Mouse (Mus musculus) embryonic stem cell, embryonic (primary cell): Measurements from ENCODE around the gene Ddx23.

Experiments used
- CTCF ChIA-PET, 4 experiments: fragments of 300-600 bp in 2 of 4; fragments of 350-600 bp in 2 of 4; sonication (Branson Sonifier 250); formaldehyde crosslinking; loops; one replicate each; lab custom pipeline; 2022; ENCODE audit warnings: inconsistent platforms in 2 of 4; lab: Charles Lee
- POLR2A ChIA-PET, 4 experiments: fragments of 300-600 bp in 2 of 4; fragments of 350-600 bp in 2 of 4; sonication (Branson Sonifier 250); formaldehyde crosslinking; loops; one replicate each; lab custom pipeline; 2022; ENCODE audit warnings: antibody characterized with exemption in 4 of 4, inconsistent platforms in 1 of 4; lab: Charles Lee

The Ddx23 gene

DNA sequence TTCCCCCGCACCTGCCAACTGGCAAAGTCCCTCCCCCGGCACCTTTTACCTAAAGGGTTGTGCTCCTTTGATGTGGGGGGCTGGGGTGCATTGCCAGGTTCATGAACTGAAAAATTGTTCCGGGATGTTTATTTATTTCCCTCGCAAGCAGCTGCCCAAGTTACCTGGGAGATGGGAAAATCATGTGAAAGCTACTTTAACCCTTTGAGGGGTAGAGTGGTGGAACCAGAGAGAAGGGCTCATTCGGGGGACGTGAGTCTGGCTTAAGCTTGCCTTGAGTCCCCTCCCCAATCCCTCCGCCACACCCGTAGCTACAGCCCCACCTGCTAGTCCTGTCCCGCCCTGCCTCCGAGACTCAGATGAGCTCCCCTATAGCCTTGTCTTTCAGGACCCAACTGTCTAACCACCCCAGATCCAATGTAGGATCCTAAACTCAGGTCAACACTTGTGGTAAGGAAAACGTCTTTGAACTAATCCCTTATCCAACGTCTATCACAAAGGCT lies 52.5 kb downstream of the Ddx23 start:
- POLR2A ChIA-PET = interaction anchor here in 2 of 4 experiments (0.9 to 2.3 kb wide), 9 partner anchors 9 to 153 kb away, joined by 3 to 9 read pairs (median 3); partner anchors contain the start of genes Arf3 (in 1 of the 2), Cacnb3 (in 1 of the 2) and Ddx23 (in 1 of the 2)
- CTCF ChIA-PET = interaction anchor here (0.5 to 2.7 kb wide), 11 partner anchors 21 to 790 kb away, joined by 3 to 11 read pairs (median 4); partner anchors contain the start of gene Arf3 (in 1 of the 4)

GRCm38 (mm10) chr15:98609331-98610130 lies 53.2 kb downstream of the Ddx23 start, which contains the start of gene Adcy6:
TSS of gene Adcy6 (minus strand) at chr15:98610076.
- CTCF ChIA-PET = interaction anchor here (0.5 to 2.7 kb wide), 12 partner anchors 22 to 789 kb away, joined by 3 to 8 read pairs (median 4); partner anchors contain the start of gene Arf3 (in 1 of the 4)

DNA sequence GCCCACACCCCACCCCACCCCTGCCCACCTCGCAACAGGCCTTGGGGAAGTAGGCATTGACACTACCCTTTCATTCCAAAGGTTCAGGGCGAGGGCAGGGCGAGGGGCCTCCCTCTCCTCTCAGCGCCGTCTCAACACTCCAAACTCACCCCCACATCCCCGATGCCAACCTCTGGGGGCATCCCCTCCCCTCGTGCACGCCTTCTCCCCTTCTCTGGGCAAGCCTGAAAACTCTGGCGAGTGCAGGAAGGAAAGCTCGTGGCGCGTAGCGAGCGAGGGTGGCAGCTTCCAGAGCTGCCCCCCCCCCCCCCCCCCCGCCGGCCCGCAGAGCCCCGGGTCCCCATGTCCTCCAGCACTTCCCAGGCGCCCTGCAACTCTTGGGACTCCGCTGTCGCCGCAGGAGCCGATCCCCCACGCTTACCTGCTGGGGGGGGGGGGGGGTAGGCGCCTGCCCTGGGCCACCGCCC lies 53.9 kb downstream of the Ddx23 start:
- POLR2A ChIA-PET = interaction anchor here in 1 of 4 experiments (0.6 to 1.9 kb wide), 4 partner anchors 12 to 535 kb away, joined by 3 to 9 read pairs (median 4); no protein-coding TSS in a partner anchor

More at GRCm38 (mm10) chr15:98609331-98610130, 53.2 kb downstream of the Ddx23 start, which contains the start of gene Adcy6:
- POLR2A ChIA-PET = interaction anchor here in 3 of 4 experiments (0.6 to 2.3 kb wide), 10 partner anchors 8 to 535 kb away, joined by 3 to 9 read pairs (median 4); partner anchors contain the start of genes Cacnb3 (in 1 of the 3) and Ddx23 (in 1 of the 3)

GRCm38 (mm10) chr15:98608058-98608783 lies 54.5 kb downstream of the Ddx23 start:
- POLR2A ChIA-PET = interaction anchor here in 1 of 4 experiments (1.9 kb wide), 1 partner anchor 20 kb away, joined by 4 read pairs; no protein-coding TSS in a partner anchor

More for the DNA sequence above, 53.9 kb downstream of the Ddx23 start:
- CTCF ChIA-PET = interaction anchor here in 2 of 4 experiments (0.7 to 2.7 kb wide), 4 partner anchors 23 to 1305 kb away, joined by 3 to 8 read pairs (median 7); no protein-coding TSS in a partner anchor

GRCm38 (mm10) chr15:98607557-98607956 lies 55.1 kb downstream of the Ddx23 start:
- CTCF ChIA-PET = no interaction called here
- POLR2A ChIA-PET = interaction anchor here in 2 of 4 experiments (1.0 to 4.8 kb wide), 3 partner anchors 10 to 21 kb away, joined by 3 to 20 read pairs (median 4); no protein-coding TSS in a partner anchor

More at GRCm38 (mm10) chr15:98608058-98608783, 54.5 kb downstream of the Ddx23 start:
- CTCF ChIA-PET = interaction anchor here in 1 of 4 experiments (0.7 kb wide), 1 partner anchor 1305 kb away, joined by 3 read pairs; no protein-coding TSS in a partner anchor

DNA sequence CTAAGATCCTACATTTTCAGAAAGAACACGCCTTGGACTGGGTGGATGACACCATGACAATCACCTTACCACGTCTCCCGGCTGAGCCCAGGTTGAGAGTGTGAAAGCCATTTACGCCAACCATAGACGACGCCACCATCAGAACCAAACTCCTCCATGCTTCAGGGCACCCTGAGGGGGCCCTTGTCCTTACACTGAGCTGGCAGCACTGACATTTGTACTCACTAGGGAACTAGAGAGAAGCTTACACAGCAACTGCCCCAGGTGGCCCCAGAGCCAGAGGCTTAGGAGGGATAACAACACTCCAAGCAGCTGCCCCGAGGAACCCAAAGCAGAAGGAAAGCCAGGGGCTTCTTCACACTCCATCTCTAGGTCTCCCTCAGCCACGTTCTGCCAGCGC lies 56.0 kb downstream of the Ddx23 start:
- CTCF ChIA-PET = interaction anchor here in 2 of 4 experiments (1.1 to 1.4 kb wide), 3 partner anchors 11 to 132 kb away, joined by 3 to 4 read pairs (median 3); no protein-coding TSS in a partner anchor
- POLR2A ChIA-PET = interaction anchor here in 2 of 4 experiments (1.0 to 4.8 kb wide), 4 partner anchors 8 to 22 kb away, joined by 3 to 20 read pairs (median 5); no protein-coding TSS in a partner anchor

- ChIA-PET CTCF (interaction anchor here in 3 of 4 experiments (0.6 to 1.5 kb wide), 6 partner anchors 11 to 534 kb away, joined by 3 to 4 read pairs (median 3); no protein-coding TSS in a partner anchor), POLR2A (interaction anchor here in 3 of 4 experiments (0.6 to 4.8 kb wide), 5 partner anchors 9 to 23 kb away, joined by 3 to 20 read pairs (median 5); no protein-coding TSS in a partner anchor)
These were observed 56.6 kb downstream of the Ddx23 start for GRCm38 (mm10) chr15:98606051-98606536.

GRCm38 (mm10) chr15:98604041-98604575 lies 58.6 kb downstream of the Ddx23 start:
- ChIA-PET POLR2A (interaction anchor here in 3 of 4 experiments (0.6 to 4.8 kb wide), 21 partner anchors 9 to 76 kb away, joined by 3 to 20 read pairs (median 5); partner anchors contain the start of genes Rnd1 (in 2 of the 3), 4930415O20Rik (in 1 of the 3), Ccnt1 (in 1 of the 3) and Ddx23 (in 1 of the 3)), CTCF (interaction anchor here (0.5 to 3.3 kb wide), 29 partner anchors 9 to 422 kb away, joined by 3 to 21 read pairs (median 3); partner anchors contain the start of gene Cacnb3 (in 1 of the 4))

DNA sequence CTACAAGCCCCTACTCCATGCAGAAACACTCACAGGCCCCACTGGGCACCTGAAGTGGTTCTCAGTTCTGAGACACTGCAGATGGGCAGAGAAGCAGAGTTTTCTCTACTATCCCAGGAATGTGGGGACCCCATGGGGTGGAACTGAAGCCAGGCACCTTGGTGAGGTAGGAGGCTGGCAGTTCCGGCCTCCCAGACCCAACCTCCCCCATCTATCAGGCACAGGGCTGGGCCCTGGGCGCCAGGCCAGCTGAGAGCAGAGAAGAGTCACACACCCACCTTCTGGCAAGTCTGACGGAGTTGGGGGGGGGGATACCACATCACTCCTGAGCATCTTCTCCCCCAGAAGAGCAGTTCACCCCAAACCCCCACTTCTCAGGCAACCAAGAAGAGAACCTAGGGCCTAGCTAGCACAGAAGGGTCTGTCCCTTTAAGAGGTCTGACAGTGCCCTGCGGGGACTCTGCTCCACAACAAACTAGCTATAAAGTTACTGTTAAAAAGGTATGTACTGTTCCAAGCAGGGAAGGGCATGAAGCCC lies 59.7 kb downstream of the Ddx23 start:
- ChIA-PET POLR2A (interaction anchor here (1.0 to 4.8 kb wide), 13 partner anchors 8 to 74 kb away, joined by 3 to 20 read pairs (median 5); partner anchors contain the start of genes Rnd1 (in 2 of the 4), 4930415O20Rik (in 1 of the 4) and Ccnt1 (in 1 of the 4)), CTCF (interaction anchor here (0.6 to 3.3 kb wide), 21 partner anchors 8 to 229 kb away, joined by 3 to 21 read pairs (median 3); partner anchors contain the start of gene Cacnb3 (in 1 of the 4))

- CTCF ChIA-PET = interaction anchor here in 3 of 4 experiments (0.6 to 3.3 kb wide), 10 partner anchors 8 to 185 kb away, joined by 3 to 21 read pairs (median 4); partner anchors contain the start of gene Cacnb3 (in 1 of the 3)
- POLR2A ChIA-PET = interaction anchor here in 3 of 4 experiments (0.8 to 1.8 kb wide), 9 partner anchors 8 to 30 kb away, joined by 3 to 6 read pairs (median 4); partner anchors contain the start of gene Adcy6 (in 1 of the 3)
These were observed 60.4 kb downstream of the Ddx23 start for GRCm38 (mm10) chr15:98602191-98602881.

GRCm38 (mm10) chr15:98601832-98602190 lies 60.9 kb downstream of the Ddx23 start:
- ChIA-PET POLR2A (interaction anchor here (0.8 to 1.8 kb wide), 10 partner anchors 9 to 31 kb away, joined by 3 to 6 read pairs (median 4); partner anchors contain the start of gene Adcy6 (in 1 of the 4)), CTCF (interaction anchor here (0.6 to 3.3 kb wide), 10 partner anchors 10 to 184 kb away, joined by 3 to 21 read pairs (median 4); partner anchors contain the start of gene Cacnb3 (in 1 of the 4))

- CTCF ChIA-PET = interaction anchor here (0.6 to 1.5 kb wide), 13 partner anchors 8 to 753 kb away, joined by 3 to 8 read pairs (median 4); no protein-coding TSS in a partner anchor
- POLR2A ChIA-PET = interaction anchor here in 3 of 4 experiments (0.6 to 1.8 kb wide), 19 partner anchors 11 to 737 kb away, joined by 3 to 8 read pairs (median 3); partner anchors contain the start of genes 4930415O20Rik (in 1 of the 3), Ccnt1 (in 1 of the 3) and Rnd1 (in 1 of the 3)
These were observed 62.5 kb downstream of the Ddx23 start for GRCm38 (mm10) chr15:98600036-98600709.

GRCm38 (mm10) chr15:98596609-98597008 lies 66.1 kb downstream of the Ddx23 start:
- CTCF ChIA-PET = interaction anchor here in 2 of 4 experiments (1.5 to 3.4 kb wide), 3 partner anchors 16 to 35 kb away, joined by 3 to 13 read pairs (median 8); partner anchors contain the start of gene Cacnb3 (in 1 of the 2)
- POLR2A ChIA-PET = interaction anchor here in 2 of 4 experiments (1.1 to 3.4 kb wide), 5 partner anchors 9 to 28 kb away, joined by 4 to 20 read pairs (median 9); partner anchors contain the start of gene Adcy6 (in 1 of the 2)
